Mouse (Mus musculus) E14TG2a.4 (cell line): ENCODE measurements around the gene Cfb.

ENCODE experiments used
- CTCF ChIP-seq: conservative IDR thresholded peaks from 2 replicates; pipeline ENCODE4 v1.5.1; 2014; ENCODE audit warnings: low read length
- NANOG ChIP-seq: IDR thresholded peaks from 2 replicates; pipeline ENCODE4 v1.6.1; 2014; ENCODE audit warnings: borderline replicate concordance, low read length, mixed read lengths
- POU5F1 ChIP-seq: IDR thresholded peaks from 2 replicates; pipeline ENCODE4 v1.6.1; 2014; ENCODE audit warnings: low read length, borderline replicate concordance

DNA sequence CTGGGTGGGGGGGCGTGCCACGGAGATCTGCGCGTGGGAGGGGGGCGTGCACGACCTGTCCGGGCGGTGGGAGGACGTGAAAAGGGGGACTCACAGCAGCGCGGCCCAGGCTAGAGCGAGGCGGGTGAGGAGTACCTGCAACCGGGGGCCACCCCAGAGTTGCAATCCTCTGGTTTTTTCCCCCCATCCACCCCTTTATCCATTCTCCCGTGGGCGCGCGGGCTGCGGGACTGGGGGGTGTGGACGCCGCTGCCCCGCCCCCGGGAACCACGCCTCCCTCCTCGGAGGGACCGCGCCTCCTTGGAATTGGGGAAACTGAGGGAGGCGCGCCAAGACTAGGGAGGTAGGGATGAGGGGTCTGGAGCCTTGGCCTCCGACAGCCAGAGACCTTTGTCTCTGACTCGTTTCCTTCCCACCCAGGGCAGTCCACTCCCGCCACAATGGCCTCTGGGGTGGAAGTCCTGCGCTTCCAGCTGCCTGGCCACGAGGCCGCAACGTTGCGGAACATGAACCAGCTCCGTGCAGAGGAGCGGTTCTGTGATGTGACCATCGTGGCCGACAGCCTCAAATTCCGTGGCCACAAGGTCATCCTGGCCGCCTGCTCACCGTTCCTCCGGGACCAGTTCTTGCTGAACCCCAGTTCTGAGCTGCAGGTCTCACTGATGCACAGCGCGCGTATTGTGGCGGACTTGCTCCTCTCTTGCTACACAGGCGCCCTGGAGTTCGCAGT, 32.6 kb upstream of the Cfb start:
- TF ChIP-seq CTCF = no peak
- TF ChIP-seq POU5F1 = no peak
- TF ChIP-seq NANOG = no peak
